In genomic region chr3:81369742-81370141, GRCm38 (mm10) we compare ENCODE assay signal across 25 mouse cellular contexts.
DNase-seq lines count a peak whose midpoint lies in the region; ATAC-seq and TF ChIP-seq lines count a peak whose summit lies in the region.
"Had no signal": no experiment of that assay in that cellular context is flagged by ENCODE, and none has a peak within 500 bp of the region (broad histone marks: within the 10 kb centered on the region; RNA-seq: fewer than 3 reads in every experiment).

No protein-coding gene starts in this region.

- DNase-seq in kidney, postnatal 0 days (ENCODE audit: low spot score): peak; percentile 50
- DNase-seq in kidney, adult 9 months: no peak
- peak; percentile 11 for DNase-seq in lung, postnatal 0 days (ENCODE audit: low spot score)
- DNase-seq in lung, adult 2 months: no peak
- DNase-seq in ovary, postnatal 14 days (ENCODE audit: low spot score): no peak
- DNase-seq: adrenal gland, adult 8-10 months; adrenal gland, postnatal 25 days; cerebellum, adult 11-12 months; cerebellum, adult 8-10 months; cerebellum, postnatal 10 days; cerebellum, postnatal 36 days; embryo, embryonic 11 days; forebrain, postnatal 0 days; gastrocnemius, adult 2 months; gastrocnemius, postnatal 14 days; heart, adult 11 months had no signal

- no peak overlapping the region for H3K4me2 ChIP-seq in kidney, postnatal 0 days (ENCODE audit: low read length)
- H3K4me2 ChIP-seq in lung, postnatal 0 days (replicated peaks; ENCODE audit: low read depth, low read length): no peak overlapping the region
- H3K4me2 ChIP-seq in intestine, embryonic 16.5 days (ENCODE audit: low read depth, low read length): no peak overlapping the region
- no peak overlapping the region for H3K4me2 ChIP-seq in stomach, embryonic 16.5 days (ENCODE audit: low read depth, low read length)
- H3K4me2 ChIP-seq: embryonic facial prominence, embryonic 15.5 days; heart, embryonic 11.5 days; hindbrain, embryonic 12.5 days; hindbrain, embryonic 15.5 days had no signal

- H3K36me3 ChIP-seq in kidney, postnatal 0 days (ENCODE audit: insufficient read depth, low read length): no peaks in the 10 kb centered on the region
- H3K36me3 ChIP-seq in lung, postnatal 0 days (ENCODE audit: insufficient read depth, low read length): no peaks in the 10 kb centered on the region
- H3K36me3 ChIP-seq in intestine, embryonic 16.5 days (ENCODE audit: control insufficient read depth, insufficient read depth, low read length): no peaks in the 10 kb centered on the region
- no peaks in the 10 kb centered on the region for H3K36me3 ChIP-seq in stomach, embryonic 16.5 days (ENCODE audit: control insufficient read depth, insufficient read depth, low read length)
- H3K36me3 ChIP-seq: embryonic facial prominence, embryonic 15.5 days; hindbrain, embryonic 12.5 days; hindbrain, embryonic 15.5 days had no signal

- H3K4me1 ChIP-seq in kidney, postnatal 0 days (replicated peaks; ENCODE audit: insufficient read depth, low read length): no peaks in the 10 kb centered on the region
- no peaks in the 10 kb centered on the region for H3K4me1 ChIP-seq in lung, postnatal 0 days (ENCODE audit: insufficient read depth, low read depth, low read length)
- no peaks in the 10 kb centered on the region for H3K4me1 ChIP-seq in lung, adult 2 months (ENCODE audit: control insufficient read depth, insufficient read depth, low read length)
- H3K4me1 ChIP-seq in intestine, embryonic 16.5 days (ENCODE audit: control insufficient read depth, insufficient read depth, low read length): no peaks in the 10 kb centered on the region
- no peaks in the 10 kb centered on the region for H3K4me1 ChIP-seq in stomach, embryonic 16.5 days (ENCODE audit: control insufficient read depth, insufficient read depth, low read length)
- H3K4me1 ChIP-seq: hindbrain, embryonic 12.5 days; hindbrain, embryonic 15.5 days had no signal

- ATAC-seq in kidney, postnatal 0 days (replicated peaks; ENCODE audit: low FRiP score, low read depth): no peak
- no peak for ATAC-seq in lung, postnatal 0 days
- peak; percentile 31; the same call in 1 of the 2 replicates for ATAC-seq in intestine, embryonic 16.5 days
- ATAC-seq in stomach, embryonic 16.5 days (ENCODE audit: insufficient read depth, low FRiP score): peak; percentile 72; the same call in 1 of the 2 replicates
- ATAC-seq: activated CD4-positive, CD25-positive, alpha-beta regulatory T cell, adult 4 months; CD4-positive, CD25-positive, alpha-beta regulatory T cell, adult 4 months; forebrain, embryonic 14.5 days; forebrain, postnatal 0 days had no signal

- TF ChIP-seq POLR2A in lung, adult 2 months (IDR thresholded peaks at IDR 0.05; ENCODE audit: borderline replicate concordance, extremely low read depth, low read depth, low read length): no peak

- no peak overlapping the region for H3K4me3 ChIP-seq in kidney, postnatal 0 days (replicated peaks; ENCODE audit: low read depth, low read length)
- no peak overlapping the region for H3K4me3 ChIP-seq in lung, postnatal 0 days (ENCODE audit: low read depth, low read length)
- H3K4me3 ChIP-seq in lung, adult 2 months (replicated peaks; ENCODE audit: extremely low read depth, low read depth, low read length): no peak overlapping the region
- H3K4me3 ChIP-seq in intestine, embryonic 16.5 days (ENCODE audit: low read length): no peak overlapping the region
- no peak overlapping the region for H3K4me3 ChIP-seq in stomach, embryonic 16.5 days (replicated peaks; ENCODE audit: low read length)
- H3K4me3 ChIP-seq: embryonic facial prominence, embryonic 15.5 days; gastrocnemius, adult 2 months; hindbrain, embryonic 12.5 days; hindbrain, embryonic 15.5 days had no signal

- TF ChIP-seq CTCF in kidney, postnatal 0 days (IDR thresholded peaks at IDR 0.05; ENCODE audit: low read depth): no peak
- no peak for TF ChIP-seq CTCF in lung, postnatal 0 days (IDR thresholded peaks at IDR 0.05)
- no peak for TF ChIP-seq CTCF in lung, adult 2 months (IDR thresholded peaks at IDR 0.05; ENCODE audit: insufficient read depth, low read length)

- no peaks in the 10 kb centered on the region for H3K27me3 ChIP-seq in kidney, postnatal 0 days (ENCODE audit: insufficient read depth, low read length)
- no peaks in the 10 kb centered on the region for H3K27me3 ChIP-seq in lung, postnatal 0 days (replicated peaks; ENCODE audit: insufficient read depth, low read length)
- no peaks in the 10 kb centered on the region for H3K27me3 ChIP-seq in intestine, embryonic 16.5 days (replicated peaks; ENCODE audit: control insufficient read depth, insufficient read depth, low read length)
- H3K27me3 ChIP-seq in stomach, embryonic 16.5 days (ENCODE audit: control insufficient read depth, insufficient read depth, low read length): no peaks in the 10 kb centered on the region
- H3K27me3 ChIP-seq: embryonic facial prominence, embryonic 15.5 days; hindbrain, embryonic 12.5 days; hindbrain, embryonic 15.5 days had no signal

- no peak overlapping the region for H3K9ac ChIP-seq in kidney, postnatal 0 days (ENCODE audit: low read depth, low read length)
- H3K9ac ChIP-seq in lung, postnatal 0 days (replicated peaks; ENCODE audit: low read depth): no peak overlapping the region
- H3K9ac ChIP-seq in intestine, embryonic 16.5 days (ENCODE audit: low read depth, low read length): no peak overlapping the region
- H3K9ac ChIP-seq in stomach, embryonic 16.5 days (ENCODE audit: low read length): no peak overlapping the region
- H3K9ac ChIP-seq: embryonic facial prominence, embryonic 15.5 days; forebrain, postnatal 0 days; hindbrain, embryonic 12.5 days; hindbrain, embryonic 15.5 days had no signal

- H3K9me3 ChIP-seq in kidney, postnatal 0 days (replicated peaks; ENCODE audit: low read length): no peaks in the 10 kb centered on the region
- no peaks in the 10 kb centered on the region for H3K9me3 ChIP-seq in lung, postnatal 0 days (ENCODE audit: low read length)
- no peaks in the 10 kb centered on the region for H3K9me3 ChIP-seq in intestine, embryonic 16.5 days (ENCODE audit: control insufficient read depth, low read length)
- no peaks in the 10 kb centered on the region for H3K9me3 ChIP-seq in stomach, embryonic 16.5 days (replicated peaks; ENCODE audit: control insufficient read depth, low read length)
- H3K9me3 ChIP-seq: embryonic facial prominence, embryonic 15.5 days; hindbrain, embryonic 12.5 days; hindbrain, embryonic 15.5 days had no signal

- no peak for TF ChIP-seq EP300 in lung, postnatal 0 days (IDR thresholded peaks at IDR 0.05)

- no peak overlapping the region for H3K27ac ChIP-seq in kidney, postnatal 0 days
- no peak overlapping the region for H3K27ac ChIP-seq in lung, postnatal 0 days (ENCODE audit: low read length)
- no peak overlapping the region for H3K27ac ChIP-seq in intestine, embryonic 16.5 days (ENCODE audit: low read length)
- no peak overlapping the region for H3K27ac ChIP-seq in stomach, embryonic 16.5 days (ENCODE audit: low read length)
- H3K27ac ChIP-seq: embryonic facial prominence, embryonic 15.5 days; gastrocnemius, adult 2 months; hindbrain, embryonic 12.5 days; hindbrain, embryonic 15.5 days had no signal

Comparison
In these comparisons a context has a peak if more than half of its experiments do, and no peak if none do; other contexts are left out.
1. DNase-seq: peak in kidney, postnatal 0 days (single experiment) and lung, postnatal 0 days (single experiment); none in kidney, adult 9 months (single experiment), lung, adult 2 months (single experiment) and ovary, postnatal 14 days (single experiment).
2. ATAC-seq: peak in intestine, embryonic 16.5 days (single experiment) and stomach, embryonic 16.5 days (single experiment); none in kidney, postnatal 0 days (single experiment) and lung, postnatal 0 days (single experiment).